Mouse (Mus musculus): Measurements from ENCODE around the gene Gm6351. TPM values are rescaled to one million over a fixed set of nuclear protein-coding genes. Genes with fewer than 3 reads are reported as not detected.
"Not testable (repeated sequence)": the region's sequence is repeated elsewhere in the genome, so short reads cannot be mapped to it uniquely, and the experiment has no call there.

The Gm6351 gene
- not detected in 2 replicates for polyA plus RNA-seq (2016; fragmentation: Nextera tagmentation; extraction: Ambion mirVana)

DNA sequence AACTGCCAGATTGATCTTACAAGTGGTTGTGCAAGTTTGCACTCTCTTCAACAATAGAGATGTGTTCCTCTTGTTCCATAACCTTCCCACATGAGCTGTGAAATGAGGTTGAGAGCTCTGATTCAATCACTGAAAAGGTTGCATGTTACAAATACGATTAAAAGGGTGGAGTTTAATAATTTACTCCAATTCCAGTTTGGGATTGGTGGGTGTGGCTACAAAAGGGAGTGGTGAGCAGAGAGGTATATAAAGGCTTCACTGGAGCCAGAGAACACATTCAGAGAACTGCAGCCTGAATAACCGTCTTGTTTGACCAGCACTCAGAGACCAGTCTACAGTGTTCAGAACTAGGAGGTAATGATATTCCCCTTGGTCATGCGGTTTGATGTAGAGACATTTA, at the start of gene Gm6351:
Gene Gm6351, plus strand, starts transcription at position 301 of the 400 bp plus-strand sequence.
- H3K4me2 ChIP-seq; H3K27me3 ChIP-seq; H3K4me3 ChIP-seq (replicated peaks); H3K36me3 ChIP-seq (replicated peaks); H3K9me3 ChIP-seq; ATAC-seq (ENCODE audit: low FRiP score); H3K27ac ChIP-seq; H3K4me1 ChIP-seq; H3K9ac ChIP-seq: not testable (repeated sequence)
- WGBS: no CpG with 5 or more reads among the region's 3 CpGs

- H3K27me3 ChIP-seq; H3K9me3 ChIP-seq; H3K36me3 ChIP-seq (replicated peaks); H3K9ac ChIP-seq; H3K4me2 ChIP-seq; H3K4me3 ChIP-seq (replicated peaks); H3K27ac ChIP-seq; ATAC-seq (ENCODE audit: low FRiP score); H3K4me1 ChIP-seq: not testable (repeated sequence)
- WGBS: no CpG with 5 or more reads among the region's 1 CpGs
Measured at GRCm38 (mm10) chr5:94070445-94070844, 5.7 kb upstream of the Gm6351 start, which contains the start of gene BC061212. Gene BC061212 (minus strand): TSS chr5:94070545.

Other genes with a start within 250 kb of the Gm6351 start
- gene Gm7792, start 232.6 kb upstream of the Gm6351 start, polyA plus RNA-seq (2016; fragmentation: Nextera tagmentation; extraction: Ambion mirVana): not detected in 2 replicates
- gene Gm16429, start 147.3 kb upstream of the Gm6351 start, polyA plus RNA-seq (2016; fragmentation: Nextera tagmentation; extraction: Ambion mirVana): not detected in 2 replicates
- gene BC061212, start 5.8 kb upstream of the Gm6351 start, polyA plus RNA-seq (2016; fragmentation: Nextera tagmentation; extraction: Ambion mirVana): not detected in 2 replicates
- gene Gm3106, start 141.6 kb downstream of the Gm6351 start, polyA plus RNA-seq (2016; fragmentation: Nextera tagmentation; extraction: Ambion mirVana): not detected in 2 replicates
- not detected in 2 replicates for gene A430089I19Rik, start 230.4 kb downstream of the Gm6351 start, polyA plus RNA-seq (2016; fragmentation: Nextera tagmentation; extraction: Ambion mirVana)
- gene Gm6502, start 238.1 kb downstream of the Gm6351 start, polyA plus RNA-seq (2016; fragmentation: Nextera tagmentation; extraction: Ambion mirVana): not detected in 2 replicates